Mouse (Mus musculus): ENCODE measurements around the gene Bicc1.

Bicc1 gene

DNA sequence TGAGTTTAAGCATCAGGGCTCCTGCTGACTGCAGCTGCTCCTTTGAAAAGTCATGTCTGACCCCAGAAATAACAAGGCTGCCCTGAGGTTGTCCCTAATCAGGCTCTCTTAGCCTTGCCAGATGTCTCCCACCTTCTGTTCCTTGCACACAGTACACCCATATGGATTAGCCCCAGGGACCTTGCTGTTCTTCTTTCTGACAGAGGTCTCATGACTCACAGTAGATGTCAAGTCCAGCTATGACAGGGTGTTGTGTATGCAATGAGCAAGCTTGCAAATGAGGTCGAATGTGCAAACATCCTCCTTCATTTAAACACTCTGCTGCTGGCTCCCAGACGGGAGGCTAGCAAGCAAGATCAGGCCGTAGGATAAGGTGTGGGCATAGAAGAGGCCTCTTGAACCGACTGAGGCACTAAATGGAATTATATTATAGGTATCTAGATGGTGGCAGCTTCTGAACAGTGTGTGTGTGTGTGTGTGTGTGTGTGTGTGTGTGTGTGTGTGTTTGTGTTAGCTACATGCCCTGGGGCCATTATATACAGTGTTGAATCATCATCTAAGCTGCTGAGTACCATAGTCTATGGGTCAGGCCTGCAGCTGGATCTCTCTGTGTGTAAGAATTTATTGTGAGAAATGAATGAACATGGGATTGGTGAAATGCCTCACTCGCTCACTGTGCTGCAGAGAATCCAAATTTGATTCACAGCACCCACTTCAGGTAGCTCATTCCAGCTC, 256.6 kb downstream of the Bicc1 start:
- ATAC-seq (ENCODE audit: insufficient number of reproducible peaks, low FRiP score, low TSS enrichment): no peak

DNA sequence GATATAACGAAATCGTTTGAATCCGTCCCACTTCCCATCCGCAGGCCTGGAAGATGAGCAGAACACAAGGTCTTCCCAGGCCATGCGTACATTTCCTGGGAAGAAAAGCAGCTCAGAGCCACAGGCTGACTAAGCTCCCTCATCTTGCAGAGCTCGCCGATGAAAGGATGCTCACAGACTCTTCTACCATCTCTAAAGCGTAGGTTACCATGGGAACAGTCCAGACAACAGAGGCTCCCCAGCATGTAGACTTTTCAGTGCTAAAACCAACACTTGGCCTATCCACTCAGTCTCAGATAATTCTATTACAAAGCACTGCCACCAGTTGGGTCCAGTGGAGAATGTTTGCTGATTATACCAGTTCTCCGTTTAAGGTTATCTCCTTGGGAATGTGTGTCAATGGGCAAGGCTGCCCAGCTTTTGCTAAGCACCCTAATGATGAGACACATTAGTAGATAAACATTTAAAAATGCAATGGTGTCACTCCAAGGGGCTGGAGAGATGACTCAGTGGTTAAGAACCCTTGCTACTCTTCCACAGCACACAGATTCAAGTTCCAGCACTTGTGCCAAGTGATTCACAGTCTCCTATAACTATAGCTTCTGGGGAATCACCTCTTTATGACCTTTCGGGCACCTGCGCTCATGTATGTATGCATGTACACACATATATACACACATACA, 258.2 kb downstream of the Bicc1 start:
- no peak for ATAC-seq (ENCODE audit: insufficient number of reproducible peaks, low FRiP score, low TSS enrichment)

DNA sequence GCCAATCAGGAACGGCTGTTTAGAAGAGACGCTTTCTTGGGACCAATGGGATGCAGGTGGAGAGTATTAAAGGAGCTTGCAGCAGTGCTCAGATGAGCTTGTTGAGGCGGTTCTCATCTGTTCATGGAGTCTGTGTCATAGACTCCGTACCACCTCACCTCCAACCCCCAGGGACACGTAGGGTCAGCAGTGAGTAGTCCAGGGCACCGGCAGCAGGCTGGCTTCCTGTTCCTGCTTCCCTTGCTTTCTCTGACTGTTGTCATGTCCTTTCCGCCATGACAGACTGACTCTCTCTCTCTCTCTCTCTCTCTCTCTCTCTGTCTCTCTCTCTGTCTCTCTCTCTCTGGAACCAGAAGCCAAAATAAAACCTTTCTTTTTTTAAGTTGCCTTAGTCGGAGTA, 263.6 kb downstream of the Bicc1 start:
- no peak for ATAC-seq (ENCODE audit: insufficient number of reproducible peaks, low FRiP score, low TSS enrichment)

DNA sequence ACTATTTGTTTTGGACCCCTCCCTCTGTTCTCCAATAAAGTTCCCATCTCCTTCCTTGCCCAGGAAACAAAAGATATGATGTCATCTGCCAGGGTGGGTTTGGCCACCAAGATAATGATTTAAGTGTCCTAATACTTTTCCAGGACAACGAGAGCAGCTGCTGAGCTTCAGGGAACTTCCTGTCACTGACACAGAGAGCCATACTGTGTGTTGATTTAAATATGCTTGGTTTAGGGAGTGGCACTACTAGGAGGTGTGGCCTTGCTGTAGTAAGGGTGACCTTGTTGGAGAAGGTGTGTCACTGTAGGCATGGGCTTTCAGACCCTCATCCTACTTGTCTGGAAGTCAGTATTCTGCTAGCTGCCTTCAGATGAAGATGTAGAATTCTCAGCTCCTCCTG, 281.5 kb downstream of the Bicc1 start:
- ATAC-seq (ENCODE audit: insufficient number of reproducible peaks, low FRiP score, low TSS enrichment): no peak

DNA sequence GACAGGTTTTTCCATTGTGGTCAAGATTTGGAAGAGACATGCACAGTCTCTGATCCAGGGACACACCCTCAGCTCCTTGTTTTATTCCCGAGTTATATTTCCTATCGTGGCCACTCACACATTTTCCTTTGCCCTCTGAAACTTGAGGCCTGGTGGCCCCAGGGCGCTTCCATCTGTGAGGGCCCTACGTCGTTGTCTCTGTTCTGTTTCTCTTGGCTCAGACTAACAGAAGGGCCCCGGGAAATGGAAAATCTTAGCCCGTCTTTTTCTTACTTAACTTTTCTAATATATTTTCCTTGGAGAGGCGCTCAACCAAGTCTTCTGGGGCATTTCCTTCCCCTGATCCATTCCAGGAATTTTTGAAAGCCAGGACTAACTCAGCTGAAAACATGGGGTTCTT, 281.9 kb downstream of the Bicc1 start:
- no peak for ATAC-seq (ENCODE audit: insufficient number of reproducible peaks, low FRiP score, low TSS enrichment)

DNA sequence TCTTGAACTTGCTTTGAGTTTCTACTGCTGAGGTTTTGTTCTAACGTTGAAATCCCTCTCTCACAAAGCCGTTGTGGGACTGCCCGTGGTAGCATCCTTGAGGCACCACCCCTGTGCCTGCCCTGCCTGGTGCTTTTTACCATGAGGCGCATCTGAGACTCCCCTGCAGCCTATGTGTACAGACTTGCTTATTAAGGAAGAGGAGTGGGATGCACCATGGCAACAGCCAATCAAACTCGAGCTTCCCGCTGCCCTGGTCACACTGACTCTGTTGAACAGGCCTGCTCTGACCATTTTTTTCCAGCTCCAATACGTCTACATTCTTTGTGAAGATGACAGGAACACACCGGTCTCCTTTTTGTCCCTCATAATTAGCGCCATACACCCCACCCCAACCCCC, 283.0 kb downstream of the Bicc1 start:
- ATAC-seq (ENCODE audit: insufficient number of reproducible peaks, low FRiP score, low TSS enrichment): no peak

DNA sequence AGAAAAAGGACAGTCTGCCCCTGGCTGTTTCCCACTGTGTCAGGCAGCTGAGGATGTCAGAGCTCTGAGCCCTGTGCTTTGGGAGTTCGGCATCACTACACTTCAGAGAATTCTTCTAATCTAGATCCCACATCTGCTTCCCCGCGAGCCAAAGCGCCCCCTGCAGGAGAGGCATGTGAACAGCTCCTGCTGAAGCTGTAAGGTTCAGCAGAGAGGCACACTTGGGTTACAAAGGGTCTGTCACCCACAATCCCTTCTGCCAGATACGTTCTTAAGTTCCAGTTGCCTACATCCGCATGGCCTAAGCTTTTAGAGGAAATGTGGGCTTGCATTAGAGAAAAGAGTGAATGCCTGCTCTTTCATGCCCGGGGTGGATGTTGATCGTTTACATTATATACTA, 283.4 kb downstream of the Bicc1 start:
- no peak for ATAC-seq (ENCODE audit: insufficient number of reproducible peaks, low FRiP score, low TSS enrichment)

DNA sequence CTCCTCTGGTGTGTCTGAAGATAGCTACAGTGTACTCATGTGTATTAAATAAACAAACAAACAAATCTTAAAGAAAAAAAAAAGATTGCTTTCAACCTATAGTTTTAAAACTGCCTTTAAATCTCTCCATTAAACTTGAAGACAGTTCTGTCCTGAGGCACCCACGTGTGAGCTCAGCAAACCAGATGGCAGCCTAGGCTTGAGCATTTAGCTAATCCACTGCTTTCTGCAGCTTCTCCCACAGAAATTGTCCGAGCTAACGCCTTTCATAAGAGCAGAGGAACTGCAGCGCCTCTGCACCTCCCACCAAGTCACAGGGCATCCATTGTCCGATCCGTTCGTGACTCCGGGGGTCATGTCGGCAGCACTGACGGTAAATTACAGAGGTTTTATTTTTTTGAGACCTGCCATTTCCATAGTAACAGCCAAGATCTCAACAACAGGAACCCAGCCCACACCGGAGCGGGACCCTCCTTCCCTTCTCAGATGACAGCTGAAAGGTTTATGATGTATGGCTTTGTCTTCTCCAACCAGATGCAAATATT, 284.4 kb downstream of the Bicc1 start:
- ATAC-seq (ENCODE audit: insufficient number of reproducible peaks, low FRiP score, low TSS enrichment): no peak
